ENCODE assay signal across 17 mouse cellular contexts in the genomic region with DNA sequence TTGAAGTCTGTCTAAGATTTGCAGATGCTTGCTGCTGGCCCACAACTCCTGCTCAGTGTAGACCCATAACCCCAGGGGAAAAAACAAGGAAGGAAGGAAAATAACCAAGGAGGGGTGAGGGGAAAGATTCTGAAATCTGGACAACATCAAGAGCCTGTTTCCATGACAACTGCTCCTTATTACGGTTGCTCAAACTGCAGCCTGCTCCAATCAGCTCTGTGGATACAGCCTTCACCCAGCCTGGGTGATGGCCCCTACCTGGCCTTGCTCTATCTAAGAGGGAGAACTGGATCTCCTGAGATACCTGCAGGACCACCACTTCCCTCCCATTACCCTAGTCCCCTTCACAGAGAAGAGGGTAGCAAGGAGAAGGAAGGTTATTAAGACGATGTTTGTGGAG.
DNase-seq lines count a peak whose midpoint lies in the region; ATAC-seq lines count a peak whose summit lies in the region.
"Had no signal": no experiment of that assay in that cellular context is flagged by ENCODE, and none has a peak within 500 bp of the region (broad histone marks: within the 10 kb centered on the region; RNA-seq: fewer than 3 reads in every experiment).

No protein-coding gene starts in this region.

- no peaks in the 10 kb centered on the region for H3K27me3 ChIP-seq in hindbrain, embryonic 15.5 days
- H3K27me3 ChIP-seq in hindbrain, embryonic 13.5 days, result no peaks in the 10 kb centered on the region
- H3K27me3 ChIP-seq in limb, embryonic 13.5 days, result no peaks in the 10 kb centered on the region
- H3K27me3 ChIP-seq: hindbrain, embryonic 12.5 days; liver, embryonic 15.5 days had no signal

- 0 out of 2 replicates have a peak, but pooled peaks have one; percentile 49 for ATAC-seq in hindbrain, embryonic 15.5 days (ENCODE audit: low FRiP score, low read depth)
- ATAC-seq in hindbrain, embryonic 13.5 days (ENCODE audit: low FRiP score), result no peak
- no peak for ATAC-seq in limb, embryonic 13.5 days (ENCODE audit: low FRiP score, low read depth)

- H3K36me3 ChIP-seq in hindbrain, embryonic 15.5 days, result no peaks in the 10 kb centered on the region
- no peaks in the 10 kb centered on the region for H3K36me3 ChIP-seq in hindbrain, embryonic 13.5 days
- H3K36me3 ChIP-seq in limb, embryonic 13.5 days, result no peaks in the 10 kb centered on the region
- H3K36me3 ChIP-seq: hindbrain, embryonic 12.5 days; liver, embryonic 15.5 days had no signal

- no peak overlapping the region for H3K4me3 ChIP-seq in hindbrain, embryonic 15.5 days
- H3K4me3 ChIP-seq in hindbrain, embryonic 13.5 days, result no peak overlapping the region
- no peak overlapping the region for H3K4me3 ChIP-seq in limb, embryonic 13.5 days
- H3K4me3 ChIP-seq: hindbrain, embryonic 12.5 days; liver, embryonic 15.5 days had no signal

- no peak overlapping the region for H3K4me2 ChIP-seq in hindbrain, embryonic 15.5 days
- H3K4me2 ChIP-seq in hindbrain, embryonic 13.5 days, result no peak overlapping the region
- H3K4me2 ChIP-seq in limb, embryonic 13.5 days (replicated peaks), result no peak overlapping the region
- H3K4me2 ChIP-seq: hindbrain, embryonic 12.5 days; liver, embryonic 15.5 days had no signal

- peak; percentile 4 for DNase-seq in R1 (ENCODE audit: low read depth, low spot score)
- peak; percentile 35 for DNase-seq in embryo, embryonic 10.5 days (ENCODE audit: low spot score)
- DNase-seq in lung, postnatal 36 days, result no peak
- no peak for DNase-seq in heart, adult 9 months (ENCODE audit: low spot score in 2 of 2)
- DNase-seq: adrenal gland, adult 2 months; cerebellum, postnatal 25 days; kidney, adult 2 months; kidney, postnatal 25 days; left cerebral cortex, postnatal 4 days; lung, postnatal 10 days; right cerebral cortex, postnatal 14 days; thymus, postnatal 4 days had no signal

- peaks cover 25% of the 10 kb centered on the region; the same call in 1 of the 2 replicates for H3K4me1 ChIP-seq in hindbrain, embryonic 15.5 days (replicated peaks)
- peaks cover 16% of the 10 kb centered on the region for H3K4me1 ChIP-seq in hindbrain, embryonic 13.5 days (replicated peaks)
- peaks cover 43% of the 10 kb centered on the region for H3K4me1 ChIP-seq in limb, embryonic 13.5 days
- H3K4me1 ChIP-seq: liver, embryonic 15.5 days had no signal

- H3K9ac ChIP-seq in hindbrain, embryonic 15.5 days, result no peak overlapping the region
- H3K9ac ChIP-seq in hindbrain, embryonic 13.5 days, result no peak overlapping the region
- no peak overlapping the region for H3K9ac ChIP-seq in limb, embryonic 13.5 days
- H3K9ac ChIP-seq: hindbrain, embryonic 12.5 days; liver, embryonic 15.5 days had no signal

- no peak overlapping the region for H3K27ac ChIP-seq in hindbrain, embryonic 15.5 days (replicated peaks)
- H3K27ac ChIP-seq in hindbrain, embryonic 13.5 days, result no peak overlapping the region
- H3K27ac ChIP-seq in limb, embryonic 13.5 days, result peak overlapping the region; percentile 61; the same call in 1 of the 2 replicates
- H3K27ac ChIP-seq: hindbrain, embryonic 12.5 days; liver, embryonic 15.5 days had no signal

- 54% methylated on average over 2 of the region's 2 CpGs for WGBS in hindbrain, embryonic 15.5 days
- 73% methylated on average over 2 of the region's 2 CpGs for WGBS in hindbrain, embryonic 13.5 days
- 41% methylated on average over 2 of the region's 2 CpGs for WGBS in limb, embryonic 13.5 days

- H3K9me3 ChIP-seq in hindbrain, embryonic 15.5 days, result no peaks in the 10 kb centered on the region
- H3K9me3 ChIP-seq in hindbrain, embryonic 13.5 days, result no peaks in the 10 kb centered on the region
- H3K9me3 ChIP-seq in limb, embryonic 13.5 days, result no peaks in the 10 kb centered on the region
- H3K9me3 ChIP-seq: hindbrain, embryonic 12.5 days; liver, embryonic 15.5 days had no signal

Comparison
In these comparisons a context has a peak if more than half of its experiments do, and no peak if none do; other contexts are left out.
1. DNase-seq: peak in R1 (single experiment) and embryo, embryonic 10.5 days (single experiment); none in lung, postnatal 36 days (single experiment) and heart, adult 9 months (0 of 2).